ENCODE assay signal across 7 mouse cellular contexts in genomic region chr7:28436271-28436904, GRCm38 (mm10). TPM values are rescaled to one million over a fixed set of nuclear protein-coding genes. Genes with fewer than 3 reads are reported as not detected.
DNase-seq lines count a peak whose midpoint lies in the region; ATAC-seq lines count a peak whose summit lies in the region.

No protein-coding gene starts in this region.

- no peaks in the 10 kb centered on the region for H3K27me3 ChIP-seq in intestine, embryonic 15.5 days (replicated peaks)
- no peaks in the 10 kb centered on the region for H3K27me3 ChIP-seq in midbrain, embryonic 10.5 days (ENCODE audit: low read depth, poor library complexity, severe bottlenecking)

- ATAC-seq in intestine, embryonic 15.5 days = peak; percentile 99

- no peaks in the 10 kb centered on the region for H3K9me3 ChIP-seq in intestine, embryonic 15.5 days
- no peaks in the 10 kb centered on the region for H3K9me3 ChIP-seq in midbrain, embryonic 10.5 days (replicated peaks)

- H3K36me3 ChIP-seq in intestine, embryonic 15.5 days = peaks cover under 1% of the 10 kb centered on the region; the same call in 1 of the 2 replicates
- H3K36me3 ChIP-seq in midbrain, embryonic 10.5 days = peaks cover 25% of the 10 kb centered on the region

- WGBS in intestine, embryonic 15.5 days = under 1% methylated on average over 52 of the region's 64 CpGs
- under 1% methylated on average over 51 of the region's 64 CpGs for WGBS in midbrain, embryonic 10.5 days

- intact Hi-C loops in gastrocnemius, postnatal 36 days (cut with DNase I) = no loop called here
- intact Hi-C loops in left cerebral cortex, postnatal 25 days (cut with DNase I) = loop anchor here (2.0 kb wide), 2 partner anchors 164 to 290 kb away; no protein-coding TSS in a partner anchor

- peak overlapping the region; percentile 91 for H3K9ac ChIP-seq in intestine, embryonic 15.5 days

- DNase-seq in adrenal gland, adult 2 months = peak; percentile 100
- DNase-seq in embryo, embryonic 11.5 days (ENCODE audit: low read depth, low spot score) = peak; percentile 98
- peak; percentile 99 to 100 for DNase-seq in gastrocnemius, postnatal 36 days
- peak; percentile 100 for DNase-seq in left cerebral cortex, postnatal 25 days (ENCODE audit: low spot score in 2 of 2)
- peak; percentile 100 for DNase-seq in midbrain, embryonic 10.5 days (ENCODE audit: low spot score)
- peak; percentile 99 for DNase-seq in right cerebral cortex, postnatal 4 days

- H3K4me1 ChIP-seq in intestine, embryonic 15.5 days (replicated peaks) = peaks cover 29% of the 10 kb centered on the region
- peaks cover 44% of the 10 kb centered on the region for H3K4me1 ChIP-seq in midbrain, embryonic 10.5 days

- H3K27ac ChIP-seq in intestine, embryonic 15.5 days = peak overlapping the region; percentile 45
- peak overlapping the region; percentile 89 for H3K27ac ChIP-seq in midbrain, embryonic 10.5 days (replicated peaks)

- H3K4me2 ChIP-seq in intestine, embryonic 15.5 days (replicated peaks) = peak overlapping the region; percentile 86

- H3K4me3 ChIP-seq in intestine, embryonic 15.5 days (replicated peaks) = peak overlapping the region; percentile 90
- H3K4me3 ChIP-seq in midbrain, embryonic 10.5 days = peak overlapping the region; percentile 94

RNA-seq across cellular contexts. Expression of gene Gmfg, which starts 0.9 kb away (rescaled TPM):
- total RNA-seq in adrenal gland, adult 2 months (2021) = 10 to 100 TPM in 1 of 2 experiments, 1 to 10 TPM in 1; 7.1 to 10.4 TPM
- polyA plus RNA-seq in adrenal gland, adult 2 months (2012; rRNA removed) = 0.58 and 0.89 TPM in 2 replicates
- 1 to 10 TPM; 2.2 to 4.4 TPM for total RNA-seq in gastrocnemius, postnatal 36 days (2021)
- polyA plus RNA-seq in intestine, embryonic 15.5 days (2015; fragmentation: Nextera tagmentation; extraction: Ambion mirVana) = 17.5 and 19.9 TPM in 2 replicates
- total RNA-seq in left cerebral cortex, postnatal 25 days (2021) = 1 to 10 TPM; 1.8 to 3.1 TPM
- polyA plus RNA-seq in midbrain, embryonic 10.5 days (2016; fragmentation: Nextera tagmentation; extraction: Ambion mirVana) = 6.3 and 8.1 TPM in 2 replicates

RNA-seq across cellular contexts. Expression of gene Lrfn1, which starts 15.4 kb away (rescaled TPM):
- 10 to 100 TPM; 12.9 to 25.4 TPM for total RNA-seq in adrenal gland, adult 2 months (2021)
- 33.6 and 37.1 TPM in 2 replicates for polyA plus RNA-seq in adrenal gland, adult 2 months (2012; rRNA removed)
- under 1 TPM; 0.20 to 0.30 TPM for total RNA-seq in gastrocnemius, postnatal 36 days (2021)
- polyA plus RNA-seq in intestine, embryonic 15.5 days (2015; fragmentation: Nextera tagmentation; extraction: Ambion mirVana) = 1.9 and 2.7 TPM in 2 replicates
- total RNA-seq in left cerebral cortex, postnatal 25 days (2021) = 10 to 100 TPM; 81.6 to 91.4 TPM
- polyA plus RNA-seq in midbrain, embryonic 10.5 days (2016; fragmentation: Nextera tagmentation; extraction: Ambion mirVana) = 3.6 and 3.7 TPM in 2 replicates

RNA-seq across cellular contexts. Expression of gene Paf1, which starts 43.6 kb away (rescaled TPM):
- 100 to 1,000 TPM in 1 of 2 experiments, 10 to 100 TPM in 1; 73.4 to 104 TPM for total RNA-seq in adrenal gland, adult 2 months (2021)
- 323 and 399 TPM in 2 replicates for polyA plus RNA-seq in adrenal gland, adult 2 months (2012; rRNA removed)
- total RNA-seq in gastrocnemius, postnatal 36 days (2021) = 10 to 100 TPM; 27.0 to 27.6 TPM
- polyA plus RNA-seq in intestine, embryonic 15.5 days (2015; fragmentation: Nextera tagmentation; extraction: Ambion mirVana) = 70.8 and 78.9 TPM in 2 replicates
- 10 to 100 TPM; 62.4 to 64.0 TPM for total RNA-seq in left cerebral cortex, postnatal 25 days (2021)
- 89.8 and 90.8 TPM in 2 replicates for polyA plus RNA-seq in midbrain, embryonic 10.5 days (2016; fragmentation: Nextera tagmentation; extraction: Ambion mirVana)

RNA-seq across cellular contexts. Expression of gene Med29, which starts 43.9 kb away (rescaled TPM):
- 10 to 100 TPM; 39.6 to 49.7 TPM for total RNA-seq in adrenal gland, adult 2 months (2021)
- polyA plus RNA-seq in adrenal gland, adult 2 months (2012; rRNA removed) = 72.1 and 88.5 TPM in 2 replicates
- total RNA-seq in gastrocnemius, postnatal 36 days (2021) = 10 to 100 TPM; 19.1 to 22.1 TPM
- 48.3 and 50.0 TPM in 2 replicates for polyA plus RNA-seq in intestine, embryonic 15.5 days (2015; fragmentation: Nextera tagmentation; extraction: Ambion mirVana)
- total RNA-seq in left cerebral cortex, postnatal 25 days (2021) = 10 to 100 TPM; 19.0 to 22.2 TPM
- 58.9 and 61.0 TPM in 2 replicates for polyA plus RNA-seq in midbrain, embryonic 10.5 days (2016; fragmentation: Nextera tagmentation; extraction: Ambion mirVana)

RNA-seq across cellular contexts. Expression of gene Zfp36, which starts 56.3 kb away (rescaled TPM):
- 10 to 100 TPM; 16.3 to 19.4 TPM for total RNA-seq in adrenal gland, adult 2 months (2021)
- polyA plus RNA-seq in adrenal gland, adult 2 months (2012; rRNA removed) = 25.9 and 32.3 TPM in 2 replicates
- total RNA-seq in gastrocnemius, postnatal 36 days (2021) = 10 to 100 TPM in 1 of 2 experiments, 1 to 10 TPM in 1; 6.1 to 20.5 TPM
- 27.2 and 28.1 TPM in 2 replicates for polyA plus RNA-seq in intestine, embryonic 15.5 days (2015; fragmentation: Nextera tagmentation; extraction: Ambion mirVana)
- total RNA-seq in left cerebral cortex, postnatal 25 days (2021) = 1 to 10 TPM; 2.2 to 2.9 TPM
- 4.6 and 5.1 TPM in 2 replicates for polyA plus RNA-seq in midbrain, embryonic 10.5 days (2016; fragmentation: Nextera tagmentation; extraction: Ambion mirVana)

Comparison
In these comparisons a context has a peak if more than half of its experiments do, and no peak if none do; other contexts are left out.
1. Peak in every context shown above with its lines: DNase-seq, ATAC-seq, H3K4me3 ChIP-seq and H3K27ac ChIP-seq.
2. RNA of gene Lrfn1, which starts 15.4 kb away (total RNA-seq): 81.6 to 91.4 TPM in left cerebral cortex, postnatal 25 days and 12.9 to 25.4 TPM in adrenal gland, adult 2 months; 0.20 to 0.30 TPM in gastrocnemius, postnatal 36 days; every median in the first group is over 10 times any median in the second.